Mouse (Mus musculus) cerebellum, adult 9-11 months (tissue): ENCODE measurements around the gene Mkrn1.
"Not testable (repeated sequence)": the region's sequence is repeated elsewhere in the genome, so short reads cannot be mapped to it uniquely, and the experiment has no call there.

Source experiments
- DNase-seq: peaks from one replicate; pipeline ENCODE4 v3.0.0; 2022

The Mkrn1 gene

DNA sequence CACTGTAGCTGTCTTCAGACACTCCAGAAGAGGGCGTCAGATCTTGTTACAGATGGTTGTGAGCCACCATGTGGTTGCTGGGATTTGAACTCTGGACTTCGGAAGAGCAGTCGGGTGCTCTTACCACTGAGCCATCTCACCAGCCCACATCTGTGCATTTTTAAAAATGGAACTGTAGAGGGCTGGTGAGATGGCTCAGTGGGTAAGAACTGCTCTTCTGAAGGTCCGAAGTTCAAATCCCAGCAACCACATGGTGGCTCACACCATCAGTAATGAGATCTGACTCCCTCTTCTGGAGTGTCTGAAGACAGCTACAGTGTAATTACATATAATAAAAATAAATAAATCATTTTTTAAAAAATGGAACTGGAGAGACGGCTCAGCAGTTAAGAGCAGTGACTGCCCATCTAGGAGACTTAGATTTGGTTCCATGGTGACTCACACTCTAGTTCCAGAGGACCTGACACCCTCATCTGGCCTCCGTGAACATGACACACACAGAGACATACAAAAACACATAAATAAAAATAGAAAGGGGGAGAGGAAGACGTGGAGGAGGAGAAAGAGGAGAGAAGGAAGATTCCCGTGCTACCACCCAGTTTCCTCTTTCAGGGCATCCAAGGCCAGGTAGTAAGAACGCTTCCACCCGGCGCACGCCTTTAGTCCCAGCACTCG, 42.0 kb downstream of the Mkrn1 start:
- not testable (repeated sequence) for DNase-seq

DNA sequence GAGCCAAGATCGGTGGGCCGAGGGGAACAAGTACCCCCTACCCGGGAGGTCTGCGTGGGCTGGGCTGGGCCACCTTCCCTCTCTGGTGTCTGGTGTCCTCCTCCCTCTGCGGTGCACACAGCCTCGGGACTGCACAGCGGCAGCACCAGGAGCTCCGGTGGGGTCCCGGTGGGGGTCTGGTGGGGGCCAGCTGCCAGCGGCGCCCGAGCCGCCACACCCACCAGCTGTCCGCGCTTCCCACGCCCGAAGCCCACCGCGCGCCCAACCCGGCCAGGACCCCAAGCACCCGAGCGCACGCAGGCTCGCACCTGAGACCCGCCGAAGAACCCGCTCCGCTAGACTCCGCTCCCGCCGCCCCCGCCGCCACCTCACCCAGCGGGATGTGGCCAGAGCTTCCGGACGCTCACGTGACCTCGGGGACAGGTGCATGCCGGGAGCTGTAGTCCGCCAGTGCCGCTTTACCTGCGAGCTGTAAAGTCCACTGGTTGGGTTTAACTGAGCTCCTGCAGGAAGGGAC, 42.9 kb downstream of the Mkrn1 start, which contains the start of gene Slc37a3:
Gene Slc37a3 (minus strand): TSS at position 365 of the 517 bp plus-strand sequence.
- DNase-seq: peak; percentile 91

DNA sequence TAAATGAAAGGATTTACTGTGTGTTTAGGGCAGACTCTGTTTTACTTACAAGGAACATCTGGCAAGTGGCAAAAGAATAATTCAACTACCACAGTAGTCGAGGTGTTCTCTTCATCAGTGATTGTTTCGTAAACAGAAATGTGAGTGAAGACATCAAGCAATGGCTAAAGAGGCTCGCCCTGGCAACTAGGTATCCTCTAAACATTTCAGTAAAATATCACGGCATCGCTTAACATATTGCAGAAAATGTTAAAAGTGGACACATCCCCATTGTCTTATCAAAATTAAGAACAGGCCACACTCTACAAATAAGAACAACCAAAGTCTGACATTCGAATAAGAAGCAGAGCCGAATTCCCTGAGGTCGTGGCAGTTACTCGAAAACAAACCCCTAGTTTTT, 43.5 kb downstream of the Mkrn1 start:
- DNase-seq: no peak

DNA sequence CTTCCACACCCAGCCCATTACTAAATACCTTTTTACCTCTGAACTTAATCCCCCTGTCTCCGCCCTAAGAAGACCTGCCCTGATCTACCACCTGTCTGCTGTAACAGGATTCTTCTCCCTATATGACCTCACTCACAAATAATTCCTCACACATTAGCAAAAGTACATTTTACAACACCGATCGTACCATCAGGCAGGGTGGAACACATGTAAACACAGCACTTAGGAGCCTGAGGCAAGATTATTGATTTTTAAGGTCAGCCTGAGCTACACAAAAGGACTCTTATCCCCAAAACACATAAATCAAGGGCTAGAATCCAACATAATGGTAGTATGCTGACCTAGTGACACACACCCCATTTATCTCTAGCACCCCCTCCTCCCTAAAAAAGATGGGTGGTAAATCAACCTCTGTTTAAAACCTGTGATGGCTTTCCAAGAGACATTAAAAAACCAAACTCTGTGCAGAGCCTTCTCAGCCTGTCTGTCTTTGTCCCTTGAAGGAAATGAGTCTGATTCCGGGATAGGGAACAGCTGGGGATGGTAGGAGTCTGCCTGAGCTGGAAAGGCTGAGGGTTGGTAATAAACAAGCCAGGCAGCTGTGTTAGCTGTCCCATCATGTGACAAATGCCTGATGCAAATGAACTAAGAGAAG, 46.8 kb downstream of the Mkrn1 start:
- no peak for DNase-seq

DNA sequence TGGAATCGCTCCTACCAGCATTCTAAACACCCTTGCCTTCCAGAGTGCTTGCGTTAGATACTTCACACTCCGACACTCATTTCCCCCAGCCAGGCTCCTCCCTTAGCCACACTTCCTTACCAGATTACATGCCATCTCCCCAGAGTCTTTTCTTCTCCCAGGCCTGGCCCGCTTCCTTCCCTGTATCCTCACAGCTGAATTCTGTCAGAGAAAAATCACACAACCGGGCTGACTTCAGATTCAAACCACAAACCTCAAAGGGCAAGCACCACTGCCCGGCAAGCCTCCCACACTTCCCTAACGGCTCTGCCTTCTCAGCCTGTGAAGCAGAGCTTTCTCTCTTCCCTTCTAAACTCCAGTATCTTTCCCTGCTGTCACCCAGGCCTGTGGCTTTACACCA, 47.5 kb downstream of the Mkrn1 start:
- DNase-seq: no peak

DNA sequence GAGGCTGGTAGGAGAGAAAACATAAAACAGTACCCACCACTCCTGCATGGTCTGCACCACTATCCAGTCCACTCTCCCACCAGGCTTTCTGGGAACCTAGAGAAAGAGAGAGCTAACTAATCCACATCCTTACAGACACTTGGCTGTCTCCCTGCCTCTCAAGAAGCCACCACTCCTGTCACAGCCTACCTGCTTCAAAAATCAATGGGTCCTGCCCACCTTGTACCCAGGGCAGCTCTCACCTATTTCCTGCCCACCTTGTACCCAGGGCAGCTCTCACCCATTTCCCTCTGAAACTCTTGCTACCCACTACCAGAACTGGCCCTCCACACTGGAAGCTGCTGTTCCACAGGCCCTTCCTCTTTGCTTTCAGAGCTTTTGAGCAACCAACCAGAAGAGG, 48.2 kb downstream of the Mkrn1 start:
- no peak for DNase-seq

DNA sequence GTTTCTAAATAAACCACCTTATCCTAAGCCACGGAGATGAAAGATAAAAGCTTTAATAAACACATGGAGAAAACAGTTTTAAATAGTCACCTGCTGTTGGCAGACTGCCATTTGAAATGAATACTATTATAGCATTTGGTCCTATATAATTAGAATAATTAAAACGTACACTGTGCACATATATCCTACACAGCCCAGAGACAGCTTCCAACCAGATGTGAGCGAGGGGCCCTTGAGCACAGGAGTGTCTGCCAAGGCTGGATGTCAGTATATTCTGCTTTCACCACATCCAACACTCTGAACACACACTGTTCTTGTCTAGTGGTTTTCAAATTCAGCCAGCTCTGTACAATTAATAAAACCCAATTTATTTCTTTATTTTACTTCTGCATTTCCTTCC, 50.6 kb downstream of the Mkrn1 start:
- no peak for DNase-seq

DNA sequence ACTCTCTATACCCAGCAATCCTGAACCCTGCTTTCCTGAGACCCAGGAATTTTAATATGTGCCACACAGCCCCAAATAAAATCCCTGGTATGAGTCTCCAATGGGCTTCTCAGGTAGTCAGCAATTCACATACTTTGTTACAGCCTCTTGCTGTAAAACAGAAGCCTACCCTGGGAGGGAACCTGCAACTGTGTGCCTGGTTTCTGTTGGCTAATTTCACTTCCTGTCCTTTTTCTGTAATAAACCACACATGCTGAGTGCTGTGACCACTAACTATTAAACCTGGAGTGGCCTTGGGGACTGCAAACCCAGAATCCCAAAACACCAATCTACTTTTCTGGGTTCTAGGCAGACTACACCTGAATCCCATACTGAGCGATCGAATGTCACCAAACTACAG, 57.6 kb downstream of the Mkrn1 start:
- DNase-seq: no peak

DNA sequence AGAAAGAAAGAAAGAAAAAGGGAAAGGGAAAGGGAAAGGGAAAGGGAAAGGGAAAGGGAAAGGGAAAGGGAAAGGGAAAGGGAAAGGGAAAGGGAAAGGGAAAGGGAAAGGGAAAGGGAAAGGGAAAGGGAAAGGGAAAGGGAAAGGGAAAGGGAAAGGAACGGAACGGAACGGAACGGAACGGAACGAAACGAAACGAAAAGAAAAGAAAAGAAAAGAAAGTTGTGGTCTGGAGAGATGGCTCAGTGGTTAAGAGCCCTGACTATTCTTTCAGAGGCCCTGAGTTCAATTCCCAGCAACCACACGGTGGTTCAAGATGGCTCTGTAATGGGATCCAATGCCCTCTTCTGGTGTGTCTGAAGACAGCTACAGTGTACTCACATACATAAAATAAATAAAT, 61.1 kb downstream of the Mkrn1 start:
- DNase-seq: not testable (repeated sequence)

DNA sequence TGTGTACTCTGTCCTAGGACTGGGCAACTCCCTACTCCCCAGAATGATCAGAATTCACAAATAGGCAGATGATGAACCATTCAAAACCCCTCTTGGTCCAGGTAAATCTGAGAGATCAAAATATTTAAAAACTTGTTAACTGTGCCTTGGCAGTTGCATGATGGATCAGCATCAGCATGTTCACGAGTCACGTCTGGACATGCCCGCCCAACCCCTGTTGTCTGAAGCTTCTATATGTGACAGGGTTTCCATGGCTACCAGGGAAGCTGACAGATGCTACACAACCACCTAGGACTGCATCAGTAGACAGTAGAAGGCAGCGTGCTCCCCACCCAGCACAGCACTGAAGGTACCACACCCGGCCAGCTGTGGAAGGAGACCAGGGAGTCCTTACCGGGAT, 71.3 kb downstream of the Mkrn1 start:
- no peak for DNase-seq

DNA sequence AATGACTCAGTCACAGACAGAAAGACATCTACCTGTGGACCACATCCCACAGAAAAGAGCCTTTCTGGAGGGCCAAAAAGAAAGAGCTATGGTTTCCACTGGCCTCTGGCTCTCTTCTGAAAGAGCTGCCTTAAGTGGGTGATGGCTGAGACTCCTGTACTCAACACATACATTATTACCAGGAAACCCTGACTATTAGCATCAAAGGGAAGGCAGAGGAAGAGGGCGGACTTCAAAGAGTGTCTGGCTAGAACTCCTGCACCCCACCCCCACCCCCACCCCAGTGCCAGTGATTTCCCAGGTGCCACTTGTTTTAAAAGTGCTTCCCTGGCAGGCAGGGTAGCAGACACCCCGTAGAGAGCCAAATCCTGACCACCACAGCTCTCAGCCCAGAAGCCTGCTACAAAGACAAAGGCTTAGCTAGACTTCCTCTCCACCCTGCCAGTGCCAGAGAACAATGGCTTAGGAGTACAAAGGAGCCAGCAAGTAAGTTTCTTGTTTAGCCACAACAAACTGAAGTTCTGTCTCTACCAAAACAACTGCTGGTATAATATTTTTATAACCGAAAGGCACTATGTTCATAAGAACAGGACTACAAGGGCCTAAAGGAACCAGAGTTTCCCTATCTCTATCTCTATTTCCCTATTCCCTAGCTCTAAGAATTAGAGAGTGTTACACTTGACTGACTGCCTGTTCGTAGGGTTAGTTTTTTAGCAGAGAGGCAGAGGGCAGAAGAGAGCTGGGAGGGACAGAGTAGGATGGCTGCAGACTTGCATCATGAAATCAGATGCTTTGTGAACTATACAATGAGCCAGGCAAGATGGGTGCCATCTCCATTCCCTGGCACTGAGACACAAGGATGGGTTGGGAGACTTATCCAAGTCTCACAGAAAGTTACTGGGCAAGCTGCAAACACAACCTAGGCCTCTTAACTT, 72.1 kb downstream of the Mkrn1 start:
- DNase-seq: no peak
